Mouse (Mus musculus) natural killer cell, adult 2 months (primary cell): ENCODE results near the gene Xxylt1.

ENCODE experiments used
- DNase-seq, 2 experiments: peaks; one replicate each; pipeline ENCODE4 v3.0.0; 2022; ENCODE audit warnings: low spot score in 2 of 2

Gene Xxylt1

GRCm38 (mm10) chr16:31081125-31081664 is at the start of gene Xxylt1:
TSS of gene Xxylt1 (minus strand) at chr16:31081432.
- DNase-seq: peak; percentile 87 to 92

DNA sequence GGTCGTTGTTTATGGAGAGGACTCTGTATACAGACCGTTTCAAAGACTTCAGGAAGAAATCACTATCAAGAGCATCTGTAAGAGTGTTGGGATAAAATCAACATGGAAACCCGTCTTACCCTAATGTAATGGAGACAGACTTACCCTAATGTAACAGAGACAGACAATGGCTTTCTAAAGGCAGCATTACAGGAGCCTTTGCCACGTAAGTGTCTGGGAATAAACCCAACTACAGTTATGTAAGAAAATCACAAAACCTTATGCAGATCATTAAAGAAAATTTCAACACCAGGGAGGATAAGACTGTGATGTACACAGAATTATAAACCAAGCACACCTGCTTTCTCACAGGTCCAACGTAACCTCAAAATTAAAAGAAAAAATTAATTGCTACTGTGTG is 46.9 kb upstream of the Xxylt1 start:
- no peak for DNase-seq

GRCm38 (mm10) chr16:31124991-31125390 is 43.8 kb upstream of the Xxylt1 start:
- DNase-seq: no peak

- DNase-seq: no peak
Observed at GRCm38 (mm10) chr16:31121612-31122011, 40.4 kb upstream of the Xxylt1 start.

GRCm38 (mm10) chr16:31113596-31113995 is 32.4 kb upstream of the Xxylt1 start:
- no peak for DNase-seq

GRCm38 (mm10) chr16:31101352-31101751 is 20.1 kb upstream of the Xxylt1 start:
- DNase-seq: no peak

DNA sequence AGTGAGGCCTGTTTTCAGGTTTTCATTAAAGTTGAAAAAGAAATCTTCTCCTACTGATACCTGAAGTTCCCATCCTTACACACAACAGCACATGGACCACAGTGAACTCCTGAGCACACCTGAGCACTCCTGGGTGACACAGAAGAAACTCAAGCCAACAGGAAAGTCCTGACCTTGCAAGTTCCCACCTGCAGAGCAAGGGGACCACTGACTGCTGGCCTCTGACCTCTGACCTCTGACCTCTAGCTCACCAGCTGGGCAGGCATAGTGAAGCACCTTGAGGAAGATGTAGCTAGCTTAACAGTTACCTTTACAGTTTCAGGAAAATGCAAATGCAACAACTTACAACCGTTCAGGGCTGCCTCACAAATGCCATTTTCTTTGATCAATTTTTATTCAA is 18.7 kb upstream of the Xxylt1 start:
- no peak for DNase-seq

DNA sequence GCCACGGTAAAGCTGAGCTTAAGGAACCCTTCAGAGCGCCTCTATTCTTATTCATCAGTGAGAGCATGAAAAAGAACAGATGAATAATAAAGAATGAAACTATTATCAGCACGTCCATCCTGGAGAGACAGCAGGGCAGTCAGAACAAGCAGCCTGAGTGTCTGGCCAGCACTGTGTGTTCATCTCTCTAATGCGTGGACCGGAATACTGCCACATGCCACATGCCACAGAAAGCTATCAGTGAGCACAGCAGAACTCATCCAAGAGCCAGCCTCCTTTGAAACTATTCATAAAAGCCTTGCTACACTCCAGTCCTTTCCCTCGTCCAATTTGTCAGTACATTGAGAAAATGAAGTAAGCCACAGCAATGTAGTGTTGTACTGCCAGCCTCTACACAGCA is 12.8 kb upstream of the Xxylt1 start:
- no peak for DNase-seq

DNA sequence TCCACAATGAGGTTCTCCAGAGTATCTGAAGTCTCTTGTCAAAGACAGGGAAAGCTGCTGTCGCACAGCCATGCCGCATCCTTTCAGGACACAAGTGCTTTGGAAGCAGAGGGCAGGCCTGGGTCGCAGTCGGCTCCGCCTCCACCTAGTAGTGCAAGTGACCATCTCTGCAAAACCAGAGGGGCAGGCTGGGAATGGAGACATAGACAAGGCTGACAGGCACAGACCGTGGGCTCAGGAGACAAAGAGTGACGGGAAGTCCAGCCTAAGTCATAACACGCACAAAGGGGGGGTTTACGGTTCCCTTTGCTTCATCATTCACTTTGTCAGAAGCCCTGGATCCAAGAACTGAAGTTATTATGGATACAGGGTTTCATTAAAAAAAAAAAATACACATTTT is 12.0 kb upstream of the Xxylt1 start:
- no peak for DNase-seq

GRCm38 (mm10) chr16:31081891-31082290 is 659 bp upstream of the Xxylt1 start:
- DNase-seq: no peak

GRCm38 (mm10) chr16:31080573-31081051 is 620 bp downstream of the Xxylt1 start:
- DNase-seq: peak in 1 of 2 experiments; percentile 7

- DNase-seq: no peak
Observed at GRCm38 (mm10) chr16:31077396-31077795, 3.8 kb downstream of the Xxylt1 start.

- no peak for DNase-seq
Observed at GRCm38 (mm10) chr16:31076436-31076835, 4.8 kb downstream of the Xxylt1 start.

DNA sequence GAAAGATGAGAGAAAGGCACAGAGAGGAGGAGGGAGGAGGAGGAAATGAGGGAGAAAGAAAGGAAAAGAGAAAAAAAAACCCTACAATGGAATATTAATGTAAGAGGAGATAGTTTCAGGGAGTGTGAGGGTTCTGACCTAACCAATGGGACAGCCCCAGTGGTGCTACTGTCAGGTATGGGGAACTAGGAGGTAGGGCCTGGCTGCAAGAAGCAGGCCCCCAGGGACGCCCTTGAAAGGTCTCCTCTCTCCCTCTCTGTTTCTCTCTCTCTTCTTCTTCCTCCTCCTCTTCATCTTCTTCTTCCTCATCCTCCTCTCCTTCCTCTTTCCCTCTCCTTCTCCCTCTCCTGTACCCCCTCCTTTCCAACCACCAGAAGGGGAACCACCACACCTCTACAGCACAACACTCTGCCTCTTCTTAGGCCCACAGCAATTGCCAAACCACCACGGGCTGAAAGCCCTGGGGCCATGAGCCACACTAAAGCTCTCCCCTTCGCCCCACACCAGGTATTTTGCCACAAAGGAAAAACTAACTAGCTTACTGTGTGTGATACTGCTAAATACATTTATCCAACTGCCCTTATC is 6.8 kb downstream of the Xxylt1 start:
- DNase-seq: no peak

GRCm38 (mm10) chr16:31071731-31072130 is 9.5 kb downstream of the Xxylt1 start:
- DNase-seq: no peak

DNA sequence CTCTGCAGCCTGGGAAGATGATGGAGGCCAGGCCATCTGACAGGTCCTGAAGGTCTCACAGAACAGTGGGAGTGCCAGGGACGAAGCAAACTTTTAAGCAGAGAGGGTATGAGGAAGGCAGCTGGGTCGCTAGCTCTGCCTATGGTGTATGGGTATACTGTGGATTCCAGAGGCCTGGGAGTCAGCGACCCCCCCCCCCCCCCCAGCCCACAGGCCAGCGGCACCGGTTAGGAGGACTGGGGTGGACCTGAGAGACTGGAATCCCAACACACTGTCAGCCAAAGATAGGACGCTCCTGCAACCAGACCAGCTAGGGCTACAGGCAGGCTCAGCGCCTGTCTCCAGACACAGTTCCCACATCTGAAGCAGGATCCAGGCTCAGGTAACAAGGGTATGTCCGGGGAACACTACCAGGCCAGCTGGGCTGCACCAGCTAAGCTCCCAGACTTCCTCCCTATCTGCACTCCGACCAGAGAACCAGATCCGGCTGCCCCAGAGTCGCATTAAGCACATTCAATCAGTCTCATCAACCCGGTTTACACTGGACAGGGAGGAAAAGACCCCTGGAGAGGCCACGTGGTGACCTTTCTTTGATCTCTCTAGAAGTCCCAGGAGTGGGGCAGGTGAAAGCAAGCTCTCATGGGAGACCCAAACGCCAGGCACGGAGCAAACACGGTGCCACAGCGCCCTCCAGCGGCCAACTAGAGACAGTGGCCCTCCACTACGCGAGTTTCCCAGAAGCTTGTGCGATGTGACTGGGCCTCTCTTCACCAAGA is 10.7 kb downstream of the Xxylt1 start:
- DNase-seq: peak; percentile 59 to 84

DNA sequence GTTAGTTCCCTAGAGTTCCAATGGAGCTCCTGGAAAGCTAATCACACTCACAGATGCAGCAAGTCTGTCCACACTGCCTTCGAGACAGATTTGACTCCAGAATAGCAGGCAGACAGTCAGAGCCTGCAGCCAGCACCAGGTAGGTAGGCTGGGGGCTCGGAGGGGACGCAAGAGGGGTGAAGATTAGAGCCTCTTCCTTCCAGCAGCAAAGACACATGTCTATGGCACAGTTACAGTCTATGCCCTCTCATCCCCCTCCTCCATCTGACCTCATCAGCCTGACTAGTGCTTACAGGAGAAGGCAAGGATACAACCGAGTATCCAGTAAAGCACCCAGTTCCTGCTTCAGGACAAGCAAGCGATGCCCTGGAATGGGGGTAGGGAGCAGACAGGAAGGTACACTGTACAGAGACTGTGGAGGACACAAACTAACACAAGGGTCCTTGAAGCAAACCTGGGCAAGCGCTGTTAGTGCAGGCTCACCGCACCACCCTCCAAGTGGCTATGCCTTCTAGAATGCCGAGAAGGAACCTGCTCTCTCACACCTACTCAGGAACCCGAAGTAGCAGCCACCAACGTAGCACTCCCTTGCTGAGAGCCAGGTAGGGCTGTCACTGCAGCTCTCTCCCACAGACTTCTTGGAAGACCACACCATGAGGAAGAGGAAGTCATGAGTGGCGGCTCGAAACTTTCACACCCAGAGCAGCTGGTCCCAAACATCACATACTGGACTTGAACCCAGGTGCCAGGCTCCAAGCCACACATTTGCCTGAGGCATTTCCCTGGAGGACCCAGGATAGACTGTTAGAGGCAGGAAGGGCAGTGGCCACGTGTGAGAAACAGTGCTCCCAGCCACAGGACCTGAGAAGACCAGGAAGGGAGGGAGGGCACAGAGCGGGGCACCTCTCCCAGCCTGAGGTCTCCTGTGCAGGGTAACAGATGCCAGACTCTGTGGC is 11.7 kb downstream of the Xxylt1 start:
- no peak for DNase-seq

DNA sequence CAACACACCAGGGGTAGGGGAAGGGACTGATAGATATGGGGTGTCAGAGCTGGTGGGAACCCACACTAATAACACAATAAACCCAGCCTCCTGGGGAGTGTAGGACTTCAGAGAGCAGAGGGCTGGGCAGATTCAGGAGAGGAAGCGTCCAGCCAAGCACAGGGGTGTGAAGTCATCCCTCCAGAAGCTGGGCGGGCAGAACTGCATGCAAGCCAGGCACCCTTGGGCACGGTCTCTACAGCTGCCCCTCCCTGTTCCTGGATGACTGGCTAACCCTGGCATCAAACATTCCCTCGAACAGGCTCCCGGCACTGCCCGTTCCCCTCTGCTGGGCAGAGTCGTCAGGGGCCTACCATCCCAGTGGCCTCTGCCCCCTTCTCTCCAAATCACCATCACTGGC is 13.0 kb downstream of the Xxylt1 start:
- no peak for DNase-seq

GRCm38 (mm10) chr16:31066344-31067098 is 14.7 kb downstream of the Xxylt1 start:
- peak; percentile 49 to 72 for DNase-seq

DNA sequence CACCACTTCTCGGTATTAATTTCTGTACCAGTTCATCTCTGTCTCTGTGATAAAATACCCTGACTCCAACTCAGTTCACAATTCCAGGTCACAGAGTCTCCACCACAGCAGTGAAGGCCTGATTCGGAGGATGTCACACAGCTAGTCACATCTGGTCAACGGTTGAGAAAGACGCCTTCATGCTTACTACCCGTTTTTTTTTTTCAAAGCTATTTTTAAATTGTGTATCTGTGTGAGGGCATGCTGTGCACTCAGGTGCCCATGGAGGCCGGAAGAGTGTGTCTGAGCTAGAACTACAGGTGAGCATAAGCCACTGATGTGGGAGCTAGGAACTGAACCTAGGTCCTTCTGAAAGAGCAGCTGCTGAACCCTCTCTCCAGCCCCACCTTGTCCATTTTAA is 16.4 kb downstream of the Xxylt1 start:
- no peak for DNase-seq

GRCm38 (mm10) chr16:31062918-31063317 is 18.3 kb downstream of the Xxylt1 start:
- DNase-seq: no peak
